Mouse (Mus musculus): ENCODE measurements around the gene Abcc8.

The Abcc8 gene

GRCm38 (mm10) chr7:46058882-46059281 is 121.0 kb downstream of the Abcc8 start:
- no peak for DNase-seq (ENCODE audit: low read depth, low spot score)
